ENCODE assay signal across 17 mouse cellular contexts in genomic region chr5:147036661-147037060, GRCm38 (mm10). TPM values are rescaled to one million over a fixed set of nuclear protein-coding genes. Genes with fewer than 3 reads are reported as not detected.
DNase-seq lines count a peak whose midpoint lies in the region; ATAC-seq and TF ChIP-seq lines count a peak whose summit lies in the region.
"Had no signal": no experiment of that assay in that cellular context is flagged by ENCODE, and none has a peak within 500 bp of the region (broad histone marks: within the 10 kb centered on the region; RNA-seq: fewer than 3 reads in every experiment).

No protein-coding gene starts in this region.

- no peak for TF ChIP-seq POLR2A in thymus, adult 2 months (IDR thresholded peaks at IDR 0.05; ENCODE audit: control insufficient read depth, extremely low read depth, insufficient read depth, low read length, poor library complexity)

- 79% methylated on average over 5 of the region's 5 CpGs for WGBS in heart, embryonic 12.5 days
- 71% methylated on average over 5 of the region's 5 CpGs for WGBS in kidney, embryonic 16.5 days
- 67% methylated on average over 5 of the region's 5 CpGs for WGBS in lung, postnatal 0 days
- WGBS in thymus, adult 2 months, result over 99% methylated on average over 5 of the region's 5 CpGs
- 92% methylated on average over 5 of the region's 5 CpGs for WGBS in midbrain, embryonic 14.5 days

- H3K4me3 ChIP-seq in heart, embryonic 12.5 days, result no peak overlapping the region
- no peak overlapping the region for H3K4me3 ChIP-seq in kidney, embryonic 16.5 days (ENCODE audit: low read length)
- H3K4me3 ChIP-seq in lung, postnatal 0 days (ENCODE audit: low read depth, low read length), result no peak overlapping the region
- no peak overlapping the region for H3K4me3 ChIP-seq in thymus, adult 2 months (ENCODE audit: control insufficient read depth, insufficient read depth, low read length)
- no peak overlapping the region for H3K4me3 ChIP-seq in midbrain, embryonic 14.5 days (replicated peaks; ENCODE audit: low read depth, low read length)
- H3K4me3 ChIP-seq: hindbrain, embryonic 15.5 days; neural tube, embryonic 12.5 days had no signal

- H3K27me3 ChIP-seq in heart, embryonic 12.5 days (replicated peaks), result no peaks in the 10 kb centered on the region
- H3K27me3 ChIP-seq in kidney, embryonic 16.5 days (ENCODE audit: insufficient read depth, low read length), result no peaks in the 10 kb centered on the region
- H3K27me3 ChIP-seq in lung, postnatal 0 days (replicated peaks; ENCODE audit: insufficient read depth, low read length), result no peaks in the 10 kb centered on the region
- no peaks in the 10 kb centered on the region for H3K27me3 ChIP-seq in thymus, adult 2 months (ENCODE audit: control insufficient read depth, insufficient read depth, low read length)
- H3K27me3 ChIP-seq in midbrain, embryonic 14.5 days (ENCODE audit: control insufficient read depth, insufficient read depth, low read length), result no peaks in the 10 kb centered on the region
- H3K27me3 ChIP-seq: hindbrain, embryonic 15.5 days; neural tube, embryonic 12.5 days had no signal

- no peaks in the 10 kb centered on the region for H3K9me3 ChIP-seq in heart, embryonic 12.5 days (replicated peaks)
- H3K9me3 ChIP-seq in kidney, embryonic 16.5 days (ENCODE audit: low read length), result no peaks in the 10 kb centered on the region
- H3K9me3 ChIP-seq in lung, postnatal 0 days (ENCODE audit: low read length), result no peaks in the 10 kb centered on the region
- H3K9me3 ChIP-seq in midbrain, embryonic 14.5 days (ENCODE audit: control insufficient read depth, low read length), result no peaks in the 10 kb centered on the region
- H3K9me3 ChIP-seq: hindbrain, embryonic 15.5 days; neural tube, embryonic 12.5 days had no signal

- TF ChIP-seq EP300 in lung, postnatal 0 days (IDR thresholded peaks at IDR 0.05), result no peak

- ATAC-seq in heart, embryonic 12.5 days (ENCODE audit: insufficient number of reproducible peaks, low FRiP score), result no peak
- no peak for ATAC-seq in kidney, embryonic 16.5 days (ENCODE audit: low FRiP score, low TSS enrichment)
- ATAC-seq in lung, postnatal 0 days, result no peak
- no peak for ATAC-seq in midbrain, embryonic 14.5 days (ENCODE audit: low FRiP score, low TSS enrichment)
- ATAC-seq: activated CD4-positive, CD25-positive, alpha-beta regulatory T cell, adult 4 months; forebrain, embryonic 16.5 days had no signal

- H3K4me2 ChIP-seq in heart, embryonic 12.5 days, result no peak overlapping the region
- no peak overlapping the region for H3K4me2 ChIP-seq in kidney, embryonic 16.5 days (replicated peaks; ENCODE audit: low read depth, low read length)
- no peak overlapping the region for H3K4me2 ChIP-seq in lung, postnatal 0 days (replicated peaks; ENCODE audit: low read depth, low read length)
- no peak overlapping the region for H3K4me2 ChIP-seq in midbrain, embryonic 14.5 days (ENCODE audit: low read length)
- H3K4me2 ChIP-seq: hindbrain, embryonic 15.5 days; neural tube, embryonic 12.5 days had no signal

- H3K4me1 ChIP-seq in heart, embryonic 12.5 days (replicated peaks), result peaks cover 32% of the 10 kb centered on the region
- peaks cover 37% of the 10 kb centered on the region for H3K4me1 ChIP-seq in kidney, embryonic 16.5 days (ENCODE audit: insufficient read depth, low read length)
- peaks cover 14% of the 10 kb centered on the region; the same call in 1 of the 2 replicates for H3K4me1 ChIP-seq in lung, postnatal 0 days (ENCODE audit: insufficient read depth, low read depth, low read length)
- no peaks in the 10 kb centered on the region for H3K4me1 ChIP-seq in thymus, adult 2 months (replicated peaks; ENCODE audit: control insufficient read depth, insufficient read depth, low read length)
- no peaks in the 10 kb centered on the region for H3K4me1 ChIP-seq in midbrain, embryonic 14.5 days (ENCODE audit: control insufficient read depth, insufficient read depth, low read length)
- H3K4me1 ChIP-seq: hindbrain, embryonic 15.5 days had no signal

- TF ChIP-seq CTCF in lung, postnatal 0 days (IDR thresholded peaks at IDR 0.05), result no peak
- no peak for TF ChIP-seq CTCF in thymus, adult 2 months (IDR thresholded peaks at IDR 0.05; ENCODE audit: borderline replicate concordance, control insufficient read depth, extremely low read depth, insufficient read depth, low read length, poor library complexity)

- no peak overlapping the region for H3K9ac ChIP-seq in heart, embryonic 12.5 days
- no peak overlapping the region for H3K9ac ChIP-seq in kidney, embryonic 16.5 days (replicated peaks; ENCODE audit: low read length)
- H3K9ac ChIP-seq in lung, postnatal 0 days (replicated peaks; ENCODE audit: low read depth), result no peak overlapping the region
- no peak overlapping the region for H3K9ac ChIP-seq in midbrain, embryonic 14.5 days (replicated peaks; ENCODE audit: low read length)
- H3K9ac ChIP-seq: hindbrain, embryonic 15.5 days; liver, embryonic 14.5 days; neural tube, embryonic 12.5 days had no signal

- DNase-seq in heart, adult 11 months, result peak; percentile 92
- no peak for DNase-seq in kidney, postnatal 10 days
- DNase-seq in lung, postnatal 0 days (ENCODE audit: low spot score), result peak; percentile 27
- no peak for DNase-seq in lung, postnatal 36 days
- DNase-seq in thymus, adult 2 months, result no peak
- DNase-seq in midbrain, embryonic 14.5 days, result no peak
- DNase-seq: cerebellum, adult 9-11 months; embryo, embryonic 11 days; right cerebral cortex, postnatal 4 days; thymus, postnatal 25 days had no signal

- peaks cover 43% of the 10 kb centered on the region for H3K36me3 ChIP-seq in heart, embryonic 12.5 days
- peaks cover 16% of the 10 kb centered on the region for H3K36me3 ChIP-seq in kidney, embryonic 16.5 days (ENCODE audit: insufficient read depth, low read length)
- 0 out of 2 replicates have a peak, but pooled peaks cover 19% of the 10 kb centered on the region for H3K36me3 ChIP-seq in lung, postnatal 0 days (ENCODE audit: insufficient read depth, low read length)
- peaks cover 13% of the 10 kb centered on the region for H3K36me3 ChIP-seq in thymus, adult 2 months (ENCODE audit: control insufficient read depth, insufficient read depth, low read length)
- no peaks in the 10 kb centered on the region for H3K36me3 ChIP-seq in midbrain, embryonic 14.5 days (ENCODE audit: control insufficient read depth, insufficient read depth, low read length)
- H3K36me3 ChIP-seq: hindbrain, embryonic 15.5 days had no signal

- H3K27ac ChIP-seq in heart, embryonic 12.5 days (ENCODE audit: poor library complexity, severe bottlenecking), result no peak overlapping the region
- H3K27ac ChIP-seq in kidney, embryonic 16.5 days (ENCODE audit: low read length), result peak overlapping the region; percentile 2
- H3K27ac ChIP-seq in lung, postnatal 0 days (ENCODE audit: low read length), result peak overlapping the region; percentile 62
- no peak overlapping the region for H3K27ac ChIP-seq in thymus, adult 2 months (ENCODE audit: control insufficient read depth, insufficient read depth, low read length)
- H3K27ac ChIP-seq in midbrain, embryonic 14.5 days (replicated peaks; ENCODE audit: low read depth, low read length), result no peak overlapping the region
- H3K27ac ChIP-seq: hindbrain, embryonic 15.5 days; liver, embryonic 14.5 days; neural tube, embryonic 12.5 days had no signal

RNA-seq across cellular contexts. Expression of gene Lnx2, which starts 39.7 kb away (rescaled TPM):
- 14.0 and 14.3 TPM in 2 replicates for polyA plus RNA-seq in heart, embryonic 12.5 days (2016; fragmentation: Nextera tagmentation; extraction: Ambion mirVana)
- 16.0 and 17.9 TPM in 2 replicates for polyA plus RNA-seq in kidney, embryonic 16.5 days (2015; fragmentation: Nextera tagmentation; extraction: Ambion mirVana)
- 12.4 and 14.5 TPM in 2 replicates for polyA plus RNA-seq in lung, postnatal 0 days (2015; fragmentation: Nextera tagmentation; extraction: Ambion mirVana)
- polyA plus RNA-seq in thymus, adult 2 months (2012; rRNA removed), result 48.3 and 54.5 TPM in 2 replicates
- polyA plus RNA-seq in midbrain, embryonic 14.5 days (2014; fragmentation: Nextera tagmentation; extraction: Ambion mirVana), result 4.1 and 5.2 TPM in 2 replicates

RNA-seq across cellular contexts. Expression of gene Polr1d, which starts 40.2 kb away (rescaled TPM):
- 91.3 and 94.0 TPM in 2 replicates for polyA plus RNA-seq in heart, embryonic 12.5 days (2016; fragmentation: Nextera tagmentation; extraction: Ambion mirVana)
- polyA plus RNA-seq in kidney, embryonic 16.5 days (2015; fragmentation: Nextera tagmentation; extraction: Ambion mirVana), result 137 and 142 TPM in 2 replicates
- 106 and 107 TPM in 2 replicates for polyA plus RNA-seq in lung, postnatal 0 days (2015; fragmentation: Nextera tagmentation; extraction: Ambion mirVana)
- polyA plus RNA-seq in thymus, adult 2 months (2012; rRNA removed), result 51.7 and 55.1 TPM in 2 replicates
- polyA plus RNA-seq in midbrain, embryonic 14.5 days (2014; fragmentation: Nextera tagmentation; extraction: Ambion mirVana), result 102 and 107 TPM in 2 replicates

Comparison
In these comparisons a context has a peak if more than half of its experiments do, and no peak if none do; other contexts are left out.
1. DNase-seq: peak in heart, adult 11 months (single experiment) and lung, postnatal 0 days (single experiment); none in kidney, postnatal 10 days (single experiment), lung, postnatal 36 days (single experiment), thymus, adult 2 months (single experiment) and midbrain, embryonic 14.5 days (single experiment).
2. H3K27ac ChIP-seq: peak in kidney, embryonic 16.5 days (single experiment) and lung, postnatal 0 days (single experiment); none in heart, embryonic 12.5 days (single experiment), thymus, adult 2 months (single experiment) and midbrain, embryonic 14.5 days (single experiment).